Mouse (Mus musculus) small intestine, adult 10 weeks (tissue): ENCODE results near the gene Tescl. TPM values are rescaled to one million over a fixed set of nuclear protein-coding genes. Genes with fewer than 3 reads are reported as not detected.

Experiments used
- polyA plus RNA-seq: library from polyadenylated mRNA; stranded (reverse); fragments of 350-450 nt; fragmentation: Illumina TruSeq; extraction: RNeasy Lipid Tissue Mini Kit (QIAGEN cat#74804); gene quantifications from one replicate; pipeline ENCODE4 v1.2.3, GENCODE M21; 2014; ENCODE audit warnings: low replicate concordance

The Tescl gene
- polyA plus RNA-seq, result not detected

DNA sequence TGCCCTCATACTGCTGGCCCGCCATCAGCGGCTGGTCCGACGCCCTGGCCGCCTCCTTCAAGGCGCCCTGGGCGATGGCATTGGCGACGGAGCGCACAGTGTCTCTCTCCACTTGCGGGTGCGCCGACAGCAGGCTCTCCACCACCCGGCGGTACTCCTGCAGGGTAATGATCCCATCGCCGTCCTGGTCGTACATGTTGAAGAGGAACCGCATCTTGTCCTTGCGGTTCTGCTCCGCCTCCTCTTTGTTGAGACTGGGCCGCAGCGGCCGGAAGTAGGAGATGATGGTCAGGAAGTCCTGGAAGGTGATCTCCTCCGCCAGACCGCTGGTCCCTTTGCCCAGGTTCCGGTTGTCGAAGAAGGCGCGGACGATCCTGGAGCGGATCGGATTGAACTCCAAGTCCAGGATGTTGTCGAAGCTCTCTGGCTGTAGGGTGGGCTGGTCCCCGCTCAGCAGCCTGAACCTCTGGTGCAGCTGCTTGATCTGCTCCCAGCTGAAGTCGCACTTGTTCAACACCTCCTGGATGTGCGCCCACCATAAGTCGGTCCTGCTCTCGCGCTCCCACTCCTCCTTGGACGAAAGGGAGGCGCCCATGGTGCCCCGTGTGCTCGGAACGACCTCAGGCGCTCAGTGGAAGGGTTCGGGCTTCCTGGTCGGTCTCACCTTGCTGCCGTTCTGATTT is at the start of gene Tescl:
Gene Tescl (minus strand): TSS at position 633 of the 683 bp plus-strand sequence.

DNA sequence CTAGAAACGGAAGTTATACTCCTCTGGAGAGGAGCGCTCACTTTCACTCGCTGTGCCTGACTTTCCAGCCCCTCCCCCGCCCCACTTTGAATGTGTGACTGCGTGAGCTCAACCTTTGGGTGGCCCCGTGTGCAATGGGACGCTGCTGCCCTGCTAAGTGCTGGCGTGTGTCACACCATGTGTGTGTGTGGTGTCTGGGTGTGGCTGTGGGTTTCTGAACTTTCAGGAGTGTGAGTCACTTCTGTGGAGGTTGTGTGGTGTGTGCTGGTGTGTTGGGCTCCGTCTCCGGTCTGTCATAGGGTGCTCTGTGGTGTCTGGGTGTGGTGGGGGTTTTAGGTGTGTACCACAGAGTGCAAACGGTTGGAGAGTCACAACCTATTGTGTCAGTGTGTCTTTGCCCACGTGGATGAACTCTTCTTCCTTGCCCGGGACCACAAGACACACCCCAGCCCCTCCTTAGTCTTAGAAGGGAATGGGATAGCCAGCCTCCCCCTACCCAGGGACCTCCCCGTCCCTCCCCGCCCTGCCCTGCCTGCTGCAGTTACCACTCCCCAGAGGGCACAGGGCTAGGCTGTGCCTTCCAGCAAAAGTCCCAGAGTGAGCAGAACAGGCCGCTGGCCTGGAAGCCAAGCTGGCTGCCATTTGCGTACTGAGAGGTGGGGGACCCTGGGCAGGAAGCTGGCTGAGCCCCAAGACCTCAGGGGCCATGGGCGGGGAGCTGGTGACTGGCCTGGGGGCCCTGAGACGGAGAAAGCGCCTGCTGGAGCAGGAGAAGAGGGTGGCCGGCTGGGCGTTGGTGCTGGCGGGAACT is 36.2 kb upstream of the Tescl start, which contains the start of gene Kcnn4:
Gene Kcnn4 (plus strand): TSS at position 533 of the 811 bp plus-strand sequence.

DNA sequence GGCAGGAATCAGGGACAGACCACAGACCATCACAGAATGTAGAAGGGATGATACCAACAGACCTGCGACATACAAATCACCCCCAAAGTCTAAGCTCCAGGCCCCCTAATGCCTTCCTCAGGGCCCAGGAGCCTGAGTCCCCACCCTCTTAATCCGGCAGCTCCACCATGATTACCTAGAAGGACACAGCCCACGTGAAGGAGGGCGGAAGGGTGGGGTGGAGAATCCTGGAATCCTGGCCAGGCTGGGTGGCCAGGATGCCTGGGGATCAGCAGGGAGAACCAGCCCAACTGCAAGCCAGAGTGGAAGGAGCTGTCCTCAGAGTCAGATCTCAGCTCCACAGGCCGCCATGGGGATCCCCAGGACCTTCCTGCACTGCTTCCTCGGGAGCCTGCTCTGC is 15.2 kb upstream of the Tescl start, which contains the start of gene Lypd5:
Gene Lypd5 (plus strand): TSS at position 301 of the 400 bp plus-strand sequence.

DNA sequence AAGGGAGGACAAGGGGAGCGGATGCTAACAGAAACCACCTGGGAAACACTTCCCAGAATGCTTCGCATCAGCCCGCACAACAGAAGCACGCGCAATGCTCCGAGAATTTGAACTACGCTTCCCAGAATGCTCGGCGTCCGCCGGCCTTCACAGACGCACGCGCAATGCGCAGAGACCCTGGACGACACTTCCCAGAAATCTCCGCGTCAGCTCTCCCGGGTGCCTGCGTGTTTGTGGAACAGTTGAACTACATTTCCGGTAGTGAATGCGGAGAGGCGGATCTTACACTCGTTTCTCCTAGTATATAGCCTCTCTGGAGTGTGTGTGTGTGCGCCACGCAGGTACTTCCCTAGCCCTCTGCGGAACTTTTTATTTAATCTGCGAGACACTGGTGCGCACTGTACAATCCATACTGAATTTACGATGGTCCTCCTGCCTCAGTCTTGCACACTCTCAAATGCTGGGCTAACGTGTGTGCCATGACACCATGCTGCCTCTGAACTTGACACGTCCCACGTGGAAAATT is 17.1 kb downstream of the Tescl start, which contains the start of gene Zfp94:
Gene Zfp94 (minus strand): TSS at position 100 of the 526 bp plus-strand sequence.

DNA sequence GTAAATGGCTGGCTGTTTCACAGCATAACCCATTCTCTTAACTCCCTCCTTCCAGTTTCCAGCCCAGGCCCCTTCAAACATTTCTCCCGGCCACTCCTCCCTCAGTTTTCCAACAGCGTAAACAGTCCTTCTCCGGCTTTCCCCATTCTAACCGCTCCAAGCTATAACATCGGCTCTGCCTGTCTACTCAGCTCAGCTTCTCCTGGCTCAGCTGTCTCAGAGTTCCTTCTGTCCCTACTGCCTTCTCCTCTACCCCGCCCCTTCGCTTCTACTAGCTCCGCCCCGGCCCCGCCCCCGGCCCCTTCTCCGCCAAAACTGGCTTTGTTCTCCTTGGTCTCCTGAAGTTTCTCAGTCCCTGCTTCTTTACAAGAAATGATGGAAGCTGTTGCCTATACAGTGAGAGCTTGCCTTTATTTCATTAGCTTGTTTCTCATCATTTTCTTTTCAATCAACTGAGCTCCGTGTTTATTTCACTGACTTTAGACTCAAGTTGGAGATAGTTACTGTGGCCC is 32.9 kb downstream of the Tescl start, which contains the start of gene Zfp61:
Gene Zfp61 (minus strand): TSS at position 462 of the 512 bp plus-strand sequence.

Other genes with a start within 250 kb of the Tescl start
- gene Zfp112, start 221.6 kb downstream of the Tescl start, polyA plus RNA-seq, result 1.0 TPM
- gene Zfp235, start 199.8 kb downstream of the Tescl start, polyA plus RNA-seq, result 4.6 TPM
- 0.11 TPM for gene Zfp114, start 158.9 kb downstream of the Tescl start, polyA plus RNA-seq
- gene Zfp111, start 122.5 kb downstream of the Tescl start, polyA plus RNA-seq, result 3.9 TPM
- 1.0 TPM for gene Zfp109, start 96.4 kb downstream of the Tescl start, polyA plus RNA-seq
- gene Zfp108, start 79.1 kb downstream of the Tescl start, polyA plus RNA-seq, result 2.0 TPM
- gene Zfp93, start 63.5 kb downstream of the Tescl start, polyA plus RNA-seq, result 2.7 TPM
- gene Zfp61, start 32.7 kb downstream of the Tescl start, polyA plus RNA-seq, result 2.2 TPM
- gene Zfp94, start 17.3 kb downstream of the Tescl start, polyA plus RNA-seq, result 0.85 TPM
- gene Lypd5, start 15.3 kb upstream of the Tescl start, polyA plus RNA-seq, result not detected
- gene Kcnn4, start 36.3 kb upstream of the Tescl start, polyA plus RNA-seq, result 0.11 TPM
- 0.33 TPM for gene Smg9, start 65.7 kb upstream of the Tescl start, polyA plus RNA-seq
- not detected for gene Irgc1, start 118.4 kb upstream of the Tescl start, polyA plus RNA-seq
- 0.30 TPM for gene Plaur, start 128.5 kb upstream of the Tescl start, polyA plus RNA-seq
- not detected for gene Cadm4, start 148.1 kb upstream of the Tescl start, polyA plus RNA-seq
- not detected for gene Zfp428, start 173.1 kb upstream of the Tescl start, polyA plus RNA-seq
- gene AC161166.1, start 178.5 kb upstream of the Tescl start, polyA plus RNA-seq, result not detected
- gene Irgq, start 196.8 kb upstream of the Tescl start, polyA plus RNA-seq, result 4.3 TPM
- gene Pinlyp, start 212.2 kb upstream of the Tescl start, polyA plus RNA-seq, result not detected
- gene Xrcc1, start 212.4 kb upstream of the Tescl start, polyA plus RNA-seq, result 1.2 TPM